Mouse (Mus musculus): ENCODE data around the gene Usp4. TPM values are rescaled to one million over a fixed set of nuclear protein-coding genes. Genes with fewer than 3 reads are reported as not detected.

The Usp4 gene
- total and polyA plus RNA-seq, 3 experiments: 52.1 to 93.5 (median 72.8) TPM

DNA sequence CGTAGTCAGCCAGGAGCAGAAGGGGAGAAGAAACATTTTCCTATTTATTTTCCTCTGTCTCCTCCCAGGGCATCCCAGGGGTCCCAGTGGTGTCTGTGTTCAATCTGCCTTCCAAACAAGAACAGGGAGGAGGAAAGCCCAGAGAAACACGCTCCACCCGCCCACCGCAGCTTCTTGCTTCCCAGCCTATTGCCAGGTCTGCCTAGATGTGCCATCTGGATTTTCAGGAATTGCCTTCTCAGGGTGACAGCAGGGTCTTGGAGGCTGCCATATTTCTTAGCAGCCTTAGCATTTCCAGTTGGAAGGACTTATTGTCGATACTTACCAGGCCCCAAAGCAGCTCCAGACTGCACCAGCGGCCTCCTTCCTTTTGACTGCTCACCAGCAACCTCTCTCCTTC is 91.5 kb downstream of the Usp4 start:
- TF ChIP-seq RAD21 (IDR thresholded peaks at IDR 0.05; ENCODE audit: low read depth, low read length) (no peak), GABPA (IDR thresholded peaks at IDR 0.05; ENCODE audit: insufficient replicate concordance, low read depth, low read length) (no peak), MAFK (IDR thresholded peaks at IDR 0.05; ENCODE audit: insufficient replicate concordance, low read length) (no peak), USF1 (IDR thresholded peaks at IDR 0.05; ENCODE audit: low read depth, low read length) (no peak), MYC (IDR thresholded peaks at IDR 0.05; ENCODE audit: low read depth, low read length) (no peak), TBP (conservative IDR thresholded peaks at IDR 0.05; ENCODE audit: low read depth, low read length) (no peak), ZC3H11A (IDR thresholded peaks at IDR 0.05; ENCODE audit: low read depth, low read length) (no peak)
- in situ Hi-C loops (cut with MboI; ENCODE audit: low pct_ligation_motif_present, low pct_unique_long_range_greater_than_20kb, low sequenced_read_pairs) (no loop called here), dilution Hi-C loops (cut with MboI; ENCODE audit: extremely low pct_ligation_motif_present, extremely low pct_unique_long_range_greater_than_20kb, low sequenced_read_pairs) (no loop called here)
- no peak overlapping the region for H3K9ac ChIP-seq (ENCODE audit: insufficient read depth, low read depth)
- H3K4me2 ChIP-seq (ENCODE audit: insufficient read depth, low read depth, poor library complexity, severe bottlenecking): no peak overlapping the region
- H3K36me3 ChIP-seq (replicated peaks in 1 of 2; ENCODE audit: control insufficient read depth in 1 of 2, insufficient read depth in 1 of 2, low read length in 1 of 2): no peaks in the 10 kb centered on the region
- H3K27me3 ChIP-seq (replicated peaks): peaks cover 40% of the 10 kb centered on the region
- no peaks in the 10 kb centered on the region for H3K79me2 ChIP-seq (replicated peaks; ENCODE audit: control insufficient read depth, extremely low read depth, insufficient read depth, poor library complexity, severe bottlenecking)
- H3K27ac ChIP-seq (ENCODE audit: insufficient read depth, low read depth): no peak overlapping the region
- H3K9me3 ChIP-seq (replicated peaks; ENCODE audit: low read length): peaks cover 5% of the 10 kb centered on the region
- no peak overlapping the region for H3K4me3 ChIP-seq (replicated peaks in 1 of 3; ENCODE audit: low read depth in 2 of 3, low read length in 2 of 3, poor library complexity in 1 of 3)
- H3K4me1 ChIP-seq (ENCODE audit: control insufficient read depth in 1 of 2, insufficient read depth in 2 of 2): peaks cover 0 to 6% of the 10 kb centered on the region in 2 experiments; a peak in 2 of 4 replicates
- no peak for DNase-seq (ENCODE audit: extremely low read depth)

DNA sequence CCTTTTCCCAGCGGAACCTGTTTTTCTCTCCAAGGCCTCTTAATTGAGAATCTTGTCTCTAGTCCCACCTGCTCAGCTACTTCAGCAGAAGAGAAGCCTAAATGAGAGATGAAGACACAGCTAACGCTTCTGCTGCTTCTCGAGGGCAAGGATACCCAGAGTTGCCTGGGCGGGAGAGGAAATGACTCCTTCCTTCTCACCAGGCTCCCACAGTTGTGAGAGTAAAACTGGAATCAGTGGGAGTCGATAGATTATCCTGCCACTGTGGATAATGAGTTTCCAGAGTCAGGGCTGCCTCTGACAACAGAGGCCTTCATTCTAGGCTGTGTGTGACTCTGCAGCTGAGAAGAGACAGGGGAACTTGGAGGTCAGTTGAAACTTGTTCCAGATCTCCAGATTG is 92.8 kb downstream of the Usp4 start:
- DNase-seq (ENCODE audit: extremely low read depth): no peak
- Histone ChIP-seq H3K27ac (ENCODE audit: insufficient read depth, low read depth) (no peak overlapping the region), H3K4me2 (ENCODE audit: insufficient read depth, low read depth, poor library complexity, severe bottlenecking) (no peak overlapping the region), H3K27me3 (replicated peaks) (peaks cover 31% of the 10 kb centered on the region), H3K4me1 (ENCODE audit: control insufficient read depth in 1 of 2, insufficient read depth in 2 of 2) (peaks cover 0 to 6% of the 10 kb centered on the region in 2 experiments; a peak in 2 of 4 replicates), H3K4me3 (replicated peaks in 1 of 3; ENCODE audit: low read depth in 2 of 3, low read length in 2 of 3, poor library complexity in 1 of 3) (no peak overlapping the region), H3K79me2 (replicated peaks; ENCODE audit: control insufficient read depth, extremely low read depth, insufficient read depth, poor library complexity, severe bottlenecking) (no peaks in the 10 kb centered on the region), H3K36me3 (replicated peaks in 1 of 2; ENCODE audit: control insufficient read depth in 1 of 2, insufficient read depth in 1 of 2, low read length in 1 of 2) (no peaks in the 10 kb centered on the region), H3K9ac (ENCODE audit: insufficient read depth, low read depth) (no peak overlapping the region), H3K9me3 (replicated peaks; ENCODE audit: low read length) (peaks cover 3% of the 10 kb centered on the region)
- dilution Hi-C loops (cut with MboI; ENCODE audit: extremely low pct_ligation_motif_present, extremely low pct_unique_long_range_greater_than_20kb, low sequenced_read_pairs): no loop called here
- in situ Hi-C loops (cut with MboI; ENCODE audit: low pct_ligation_motif_present, low pct_unique_long_range_greater_than_20kb, low sequenced_read_pairs): no loop called here
- TF ChIP-seq NRF1 (IDR thresholded peaks at IDR 0.05; ENCODE audit: low read depth, low read length): no peak
- no peak for TF ChIP-seq ZC3H11A (IDR thresholded peaks at IDR 0.05; ENCODE audit: low read depth, low read length)
- TF ChIP-seq NELFE (IDR thresholded peaks at IDR 0.05; ENCODE audit: low read depth, low read length): no peak
- TF ChIP-seq RAD21 (IDR thresholded peaks at IDR 0.05; ENCODE audit: low read depth, low read length): no peak
- no peak for TF ChIP-seq MAZ (IDR thresholded peaks at IDR 0.05; ENCODE audit: low read depth, low read length)
- TF ChIP-seq MEF2A (IDR thresholded peaks at IDR 0.05; ENCODE audit: borderline replicate concordance, low read depth, low read length): no peak
- TF ChIP-seq RCOR1 (conservative IDR thresholded peaks at IDR 0.05; ENCODE audit: low read depth, low read length): no peak
- TF ChIP-seq E2F4 (IDR thresholded peaks at IDR 0.05; ENCODE audit: insufficient replicate concordance, low read depth, low read length): no peak
- TF ChIP-seq CTCF (conservative IDR thresholded peaks at IDR 0.05 in 1 of 2, IDR thresholded peaks at IDR 0.05 in 1 of 2; ENCODE audit: low read depth in 2 of 2, low read length in 2 of 2): no peak
- no peak for TF ChIP-seq IRF4 (IDR thresholded peaks at IDR 0.05; ENCODE audit: low read depth, low read length)

Measured in CH12.LX (cell line).